Mouse (Mus musculus): Measurements from ENCODE around the gene Ssxb8. TPM values are rescaled to one million over a fixed set of nuclear protein-coding genes. Genes with fewer than 3 reads are reported as not detected.
"Not testable (repeated sequence)": the region's sequence is repeated elsewhere in the genome, so short reads cannot be mapped to it uniquely, and the experiment has no call there.

The Ssxb8 gene
- not detected in 2 replicates for polyA plus RNA-seq (2012; rRNA removed)

DNA sequence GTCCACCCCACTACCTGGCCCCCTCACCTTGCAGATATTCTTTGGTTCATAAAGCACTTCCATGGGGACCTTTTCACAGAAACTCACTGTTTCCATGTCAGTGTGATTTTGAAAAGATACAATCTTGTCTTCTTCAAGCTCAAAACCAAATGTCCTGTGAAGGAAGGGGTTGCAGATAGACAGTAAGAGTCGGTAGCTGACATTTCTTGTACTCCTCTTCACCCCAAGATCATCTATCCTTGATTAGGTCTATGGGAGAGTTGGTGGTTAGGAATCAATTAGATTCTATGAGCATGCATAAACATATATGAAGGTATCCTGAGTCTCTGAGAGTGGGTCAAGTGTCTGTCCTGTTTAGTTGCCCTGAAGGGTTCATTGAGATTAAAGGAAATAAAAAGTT, at the start of gene Ssxb8:
TSS of gene Ssxb8 (minus strand) at position 101 of the 400 bp plus-strand sequence.
- not testable (repeated sequence) for DNase-seq (ENCODE audit: low read depth, low spot score)
- 45% methylated on average over 1 of the region's 1 CpGs for WGBS

DNA sequence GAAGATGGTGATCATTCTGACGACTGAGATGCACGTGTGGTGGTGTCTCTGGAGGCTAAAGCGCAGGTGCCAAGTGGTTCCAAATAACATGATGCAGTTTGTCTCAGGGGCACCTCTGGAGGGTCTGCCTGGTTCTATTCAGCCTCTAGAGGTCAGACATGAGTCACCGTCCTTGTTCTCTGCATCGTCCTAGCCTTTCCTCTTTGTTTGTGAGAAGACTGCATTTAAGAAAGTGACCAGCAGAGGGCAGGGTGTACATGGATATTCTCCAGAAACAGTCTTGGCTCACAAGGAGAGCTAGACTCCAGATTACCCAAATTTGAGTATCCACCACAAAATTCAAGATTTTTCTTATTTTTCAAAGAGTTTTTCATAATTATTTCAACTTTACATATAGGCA, 42.3 kb upstream of the Ssxb8 start:
- DNase-seq (ENCODE audit: low read depth, low spot score): no peak
- WGBS: 50% methylated on average over 5 of the region's 5 CpGs

- no peak for DNase-seq (ENCODE audit: low read depth, low spot score)
These were observed 27.6 kb downstream of the Ssxb8 start for GRCm38 (mm10) chrX:8663085-8663484.

More at GRCm38 (mm10) chrX:8663085-8663484, 27.6 kb downstream of the Ssxb8 start:
- 74% methylated on average over 4 of the region's 4 CpGs for WGBS

Other genes starting within 250 kb of the Ssxb8 start
- gene Ssxb2, start 229.1 kb downstream of the Ssxb8 start, polyA plus RNA-seq (2012; rRNA removed): not detected in 2 replicates
- gene Gm14459, start 165.9 kb downstream of the Ssxb8 start, polyA plus RNA-seq (2012; rRNA removed): not detected in 2 replicates
- not detected in 2 replicates for gene Ssxb6, start 142.6 kb downstream of the Ssxb8 start, polyA plus RNA-seq (2012; rRNA removed)
- not detected in 2 replicates for gene Ssxb3, start 99.0 kb downstream of the Ssxb8 start, polyA plus RNA-seq (2012; rRNA removed)
- gene Ssx9, start 57.6 kb upstream of the Ssxb8 start, polyA plus RNA-seq (2012; rRNA removed): not detected in 2 replicates
- gene Ssxb5, start 112.8 kb upstream of the Ssxb8 start, polyA plus RNA-seq (2012; rRNA removed): not detected in 2 replicates
- not detected in 2 replicates for gene Gm6592, start 153.2 kb upstream of the Ssxb8 start, polyA plus RNA-seq (2012; rRNA removed)
- gene Gm5751, start 183.4 kb upstream of the Ssxb8 start, polyA plus RNA-seq (2012; rRNA removed): not detected in 2 replicates
- 0.36 and 0.47 TPM in 2 replicates for gene B630019K06Rik, start 201.5 kb upstream of the Ssxb8 start, polyA plus RNA-seq (2012; rRNA removed)